Mouse (Mus musculus): Measurements from ENCODE around the gene Olfr802. TPM values are rescaled to one million over a fixed set of nuclear protein-coding genes. Genes with fewer than 3 reads are reported as not detected.

Gene Olfr802
- total RNA-seq (2014; fragmentation: Nextera tagmentation) = not detected in 2 replicates
- total RNA-seq (2017) = 0.05 and 0.17 TPM in 2 replicates
- polyA plus RNA-seq (2012) = not detected in 2 replicates

DNA sequence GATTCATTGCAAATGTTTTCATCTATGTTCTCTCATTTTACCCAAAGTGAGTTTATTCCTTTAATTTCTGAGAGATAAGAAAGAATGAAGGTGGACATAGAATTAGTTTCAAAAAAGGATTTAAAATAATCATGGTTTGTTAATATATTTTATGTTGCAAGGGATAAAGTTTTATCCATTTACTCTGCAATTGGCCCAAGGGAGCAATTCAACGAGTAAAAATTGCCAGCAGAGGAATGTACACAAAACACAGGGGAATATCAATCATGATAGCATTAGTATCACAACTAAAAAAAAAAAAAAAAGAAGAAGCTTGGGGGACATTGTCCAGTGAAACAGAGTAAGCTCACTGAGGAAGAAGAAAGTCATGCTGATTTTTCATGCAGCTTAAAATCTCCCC is at the start of gene Olfr802:
Gene Olfr802, minus strand, starts transcription at position 101 of the 400 bp plus-strand sequence.
- Histone ChIP-seq H3K36me3 (replicated peaks) (no peaks in the 10 kb centered on the region), H3K9me3 (replicated peaks) (no peaks in the 10 kb centered on the region), H3K4me1 (ENCODE audit: insufficient read depth, low read depth, low read length) (no peaks in the 10 kb centered on the region), H3K27me3 (ENCODE audit: insufficient read depth, low read length) (no peaks in the 10 kb centered on the region), H3K4me3 (ENCODE audit: low read depth, low read length) (no peak within 1 kb of the TSS)
- ATAC-seq (ENCODE audit: extremely low read depth, insufficient number of reproducible peaks, low FRiP score, poor library complexity, severe bottlenecking) = no peak
- TF ChIP-seq GATA2 (IDR thresholded peaks at IDR 0.05; ENCODE audit: borderline replicate concordance, low read depth, low read length) (no peak), TAL1 (conservative IDR thresholded peaks at IDR 0.05; ENCODE audit: low read depth, low read length) (no peak), CTCF (IDR thresholded peaks at IDR 0.05; ENCODE audit: low read depth, low read length) (no peak), GATA1 (IDR thresholded peaks at IDR 0.05; ENCODE audit: borderline replicate concordance, low read length) (no peak), POLR2AphosphoS5 (IDR thresholded peaks at IDR 0.05; ENCODE audit: insufficient replicate concordance, low read depth, low read length) (no peak)
- no peak for DNase-seq (ENCODE audit: low spot score)

DNA sequence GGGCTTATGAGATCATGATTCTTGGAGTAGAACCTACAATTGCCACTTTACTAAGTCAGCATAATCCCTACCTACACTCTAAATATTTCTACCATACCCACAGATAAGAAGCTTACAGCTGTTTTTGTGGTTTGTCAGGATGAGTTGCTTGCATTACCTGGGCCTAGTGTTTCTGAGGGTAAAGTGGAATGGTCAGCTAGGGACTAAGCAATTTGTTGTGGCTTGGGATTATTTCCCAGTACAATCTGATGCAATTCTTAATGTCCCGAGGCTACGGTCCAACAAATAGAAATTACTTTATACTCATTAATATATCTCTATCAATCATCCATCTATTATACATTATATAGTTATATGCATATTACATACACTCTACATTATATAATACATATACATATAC is 41.3 kb upstream of the Olfr802 start, which contains the start of gene Olfr805:
Gene Olfr805, minus strand, starts transcription at position 101 of the 400 bp plus-strand sequence.
- Histone ChIP-seq H3K4me3 (ENCODE audit: low read depth, low read length) (no peak within 1 kb of the TSS), H3K9me3 (replicated peaks) (no peaks in the 10 kb centered on the region), H3K4me1 (ENCODE audit: insufficient read depth, low read depth, low read length) (no peaks in the 10 kb centered on the region), H3K36me3 (replicated peaks) (no peaks in the 10 kb centered on the region), H3K27me3 (ENCODE audit: insufficient read depth, low read length) (no peaks in the 10 kb centered on the region)
- TF ChIP-seq GATA2 (IDR thresholded peaks at IDR 0.05; ENCODE audit: borderline replicate concordance, low read depth, low read length) = no peak
- no peak for TF ChIP-seq GATA1 (IDR thresholded peaks at IDR 0.05; ENCODE audit: borderline replicate concordance, low read length)
- TF ChIP-seq TAL1 (conservative IDR thresholded peaks at IDR 0.05; ENCODE audit: low read depth, low read length) = no peak
- no peak for TF ChIP-seq POLR2AphosphoS5 (IDR thresholded peaks at IDR 0.05; ENCODE audit: insufficient replicate concordance, low read depth, low read length)
- no peak for TF ChIP-seq CTCF (IDR thresholded peaks at IDR 0.05; ENCODE audit: low read depth, low read length)
- ATAC-seq (ENCODE audit: extremely low read depth, insufficient number of reproducible peaks, low FRiP score, poor library complexity, severe bottlenecking) = no peak
- no peak for DNase-seq (ENCODE audit: low spot score)

DNA sequence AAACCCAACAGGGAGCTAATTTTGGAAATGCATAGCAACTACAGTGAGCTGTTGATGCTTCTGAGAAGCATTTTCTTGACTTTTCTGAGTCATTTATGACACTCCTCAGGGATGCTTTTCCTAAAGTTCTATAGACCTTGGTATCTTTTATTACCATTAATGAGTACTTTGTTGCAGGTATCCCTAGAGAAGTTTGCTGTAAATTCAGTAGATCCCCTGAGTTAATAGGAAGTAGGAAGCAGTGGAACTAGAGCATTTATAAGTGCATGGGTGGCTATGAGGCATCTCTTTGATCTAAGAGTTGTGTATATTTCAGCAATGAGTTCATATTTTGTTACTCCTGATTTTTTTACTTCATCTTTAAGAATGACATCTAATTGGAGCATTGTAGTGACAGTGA is 14.9 kb upstream of the Olfr802 start, which contains the start of gene Olfr804:
Gene Olfr804, plus strand, starts transcription at position 301 of the 400 bp plus-strand sequence.
- no peaks in the 10 kb centered on the region for H3K4me1 ChIP-seq (ENCODE audit: insufficient read depth, low read depth, low read length)
- H3K4me3 ChIP-seq (ENCODE audit: low read depth, low read length) = no peak within 1 kb of the TSS
- ATAC-seq (ENCODE audit: extremely low read depth, insufficient number of reproducible peaks, low FRiP score, poor library complexity, severe bottlenecking) (no peak), DNase-seq (ENCODE audit: low spot score) (no peak)
- H3K27me3 ChIP-seq (ENCODE audit: insufficient read depth, low read length) = no peaks in the 10 kb centered on the region
- no peaks in the 10 kb centered on the region for H3K9me3 ChIP-seq (replicated peaks)
- no peaks in the 10 kb centered on the region for H3K36me3 ChIP-seq (replicated peaks)
- TF ChIP-seq GATA1 (IDR thresholded peaks at IDR 0.05; ENCODE audit: borderline replicate concordance, low read length) (no peak), POLR2AphosphoS5 (IDR thresholded peaks at IDR 0.05; ENCODE audit: insufficient replicate concordance, low read depth, low read length) (no peak), TAL1 (conservative IDR thresholded peaks at IDR 0.05; ENCODE audit: low read depth, low read length) (no peak), CTCF (IDR thresholded peaks at IDR 0.05; ENCODE audit: low read depth, low read length) (no peak), GATA2 (IDR thresholded peaks at IDR 0.05; ENCODE audit: borderline replicate concordance, low read depth, low read length) (no peak)

DNA sequence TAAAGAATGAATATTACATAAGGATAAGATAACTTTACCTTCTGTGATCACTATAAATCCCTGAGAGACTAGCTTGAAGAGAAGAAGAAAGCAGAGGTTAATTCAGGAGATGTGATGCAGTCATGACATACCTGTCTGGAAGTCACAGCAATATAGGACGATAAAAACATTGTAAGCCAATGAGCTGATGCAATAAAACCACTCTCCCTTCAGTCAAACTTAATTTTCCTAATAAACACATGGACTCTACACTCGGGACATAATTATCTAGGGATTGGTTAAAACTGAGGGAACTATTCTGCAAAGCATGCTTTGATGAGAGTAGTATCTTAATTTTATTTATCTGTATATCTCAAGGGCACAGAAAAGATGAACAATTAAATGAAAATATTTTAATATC is 6.2 kb upstream of the Olfr802 start, which contains the start of gene Olfr803:
Gene Olfr803, minus strand, starts transcription at position 101 of the 400 bp plus-strand sequence.
- Histone ChIP-seq H3K9me3 (replicated peaks) (no peaks in the 10 kb centered on the region), H3K4me1 (ENCODE audit: insufficient read depth, low read depth, low read length) (no peaks in the 10 kb centered on the region), H3K27me3 (ENCODE audit: insufficient read depth, low read length) (no peaks in the 10 kb centered on the region), H3K36me3 (replicated peaks) (no peaks in the 10 kb centered on the region), H3K4me3 (ENCODE audit: low read depth, low read length) (no peak within 1 kb of the TSS)
- TF ChIP-seq GATA2 (IDR thresholded peaks at IDR 0.05; ENCODE audit: borderline replicate concordance, low read depth, low read length) = no peak
- no peak for TF ChIP-seq POLR2AphosphoS5 (IDR thresholded peaks at IDR 0.05; ENCODE audit: insufficient replicate concordance, low read depth, low read length)
- no peak for TF ChIP-seq GATA1 (IDR thresholded peaks at IDR 0.05; ENCODE audit: borderline replicate concordance, low read length)
- no peak for TF ChIP-seq TAL1 (conservative IDR thresholded peaks at IDR 0.05; ENCODE audit: low read depth, low read length)
- TF ChIP-seq CTCF (IDR thresholded peaks at IDR 0.05; ENCODE audit: low read depth, low read length) = no peak
- DNase-seq (ENCODE audit: low spot score) (no peak), ATAC-seq (ENCODE audit: extremely low read depth, insufficient number of reproducible peaks, low FRiP score, poor library complexity, severe bottlenecking) (no peak)

DNA sequence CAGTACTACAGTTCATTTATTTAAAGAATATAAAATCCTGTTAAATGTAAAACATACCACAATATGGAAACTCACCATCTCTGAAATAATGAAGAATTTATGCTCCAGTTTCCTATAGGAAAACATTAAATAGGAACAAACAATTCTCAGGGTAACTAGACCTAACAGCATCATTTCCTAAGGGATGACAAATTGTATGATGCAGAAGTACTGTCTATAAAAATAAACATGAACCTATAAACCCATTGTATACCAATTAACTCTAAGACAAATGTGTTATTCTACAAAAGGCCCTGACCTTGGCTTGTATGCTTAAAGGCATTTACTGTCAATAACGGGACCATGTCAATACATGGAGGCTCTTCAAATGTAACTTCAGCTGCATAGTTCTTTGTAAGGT is 14.2 kb downstream of the Olfr802 start, which contains the start of gene Olfr801:
Gene Olfr801, minus strand, starts transcription at position 101 of the 400 bp plus-strand sequence.
- Histone ChIP-seq H3K36me3 (replicated peaks) (no peaks in the 10 kb centered on the region), H3K4me3 (ENCODE audit: low read depth, low read length) (no peak within 1 kb of the TSS), H3K9me3 (replicated peaks) (no peaks in the 10 kb centered on the region), H3K27me3 (ENCODE audit: insufficient read depth, low read length) (no peaks in the 10 kb centered on the region), H3K4me1 (ENCODE audit: insufficient read depth, low read depth, low read length) (no peaks in the 10 kb centered on the region)
- TF ChIP-seq CTCF (IDR thresholded peaks at IDR 0.05; ENCODE audit: low read depth, low read length) (no peak), TAL1 (conservative IDR thresholded peaks at IDR 0.05; ENCODE audit: low read depth, low read length) (no peak), GATA2 (IDR thresholded peaks at IDR 0.05; ENCODE audit: borderline replicate concordance, low read depth, low read length) (no peak), POLR2AphosphoS5 (IDR thresholded peaks at IDR 0.05; ENCODE audit: insufficient replicate concordance, low read depth, low read length) (no peak), GATA1 (IDR thresholded peaks at IDR 0.05; ENCODE audit: borderline replicate concordance, low read length) (no peak)
- no peak for ATAC-seq (ENCODE audit: extremely low read depth, insufficient number of reproducible peaks, low FRiP score, poor library complexity, severe bottlenecking)
- no peak for DNase-seq (ENCODE audit: low spot score)

DNA sequence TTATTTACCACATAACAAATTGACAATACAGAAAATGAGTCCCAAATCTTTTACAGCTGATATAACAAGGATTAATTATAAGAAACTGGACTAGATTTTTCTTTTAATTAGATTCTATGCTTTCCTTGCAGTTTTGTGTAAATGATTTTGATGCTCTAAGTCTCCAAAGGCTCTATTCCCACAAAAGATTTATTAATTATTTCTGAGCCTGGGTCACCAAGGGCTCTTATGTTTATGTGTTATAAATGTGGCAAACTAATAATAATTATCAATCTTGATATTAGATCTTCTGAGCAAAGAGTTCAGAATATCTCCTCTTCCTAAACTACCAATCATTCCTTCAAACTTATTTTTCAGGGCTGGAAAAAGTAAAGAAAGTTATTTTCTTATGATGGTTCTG is 30.6 kb downstream of the Olfr802 start, which contains the start of gene Olfr800:
Gene Olfr800, plus strand, starts transcription at position 301 of the 400 bp plus-strand sequence.
- no peaks in the 10 kb centered on the region for H3K9me3 ChIP-seq (replicated peaks)
- no peaks in the 10 kb centered on the region for H3K27me3 ChIP-seq (ENCODE audit: insufficient read depth, low read length)
- no peaks in the 10 kb centered on the region for H3K36me3 ChIP-seq (replicated peaks)
- ATAC-seq (ENCODE audit: extremely low read depth, insufficient number of reproducible peaks, low FRiP score, poor library complexity, severe bottlenecking) (no peak), DNase-seq (ENCODE audit: low spot score) (no peak)
- H3K4me3 ChIP-seq (ENCODE audit: low read depth, low read length) = no peak within 1 kb of the TSS
- TF ChIP-seq TAL1 (conservative IDR thresholded peaks at IDR 0.05; ENCODE audit: low read depth, low read length) = no peak
- no peak for TF ChIP-seq POLR2AphosphoS5 (IDR thresholded peaks at IDR 0.05; ENCODE audit: insufficient replicate concordance, low read depth, low read length)
- TF ChIP-seq CTCF (IDR thresholded peaks at IDR 0.05; ENCODE audit: low read depth, low read length) = no peak
- TF ChIP-seq GATA2 (IDR thresholded peaks at IDR 0.05; ENCODE audit: borderline replicate concordance, low read depth, low read length) = no peak
- H3K4me1 ChIP-seq (ENCODE audit: insufficient read depth, low read depth, low read length) = no peaks in the 10 kb centered on the region
